Mouse (Mus musculus) thymus, postnatal 10 days (tissue): ENCODE data around the gene Wnt3.
"Not testable (repeated sequence)": the region's sequence is repeated elsewhere in the genome, so short reads cannot be mapped to it uniquely, and the experiment has no call there.

Experiments
- DNase-seq, 2 experiments: peaks; one replicate each; pipeline ENCODE4 v3.0.0; 2021; ENCODE audit warnings: low spot score in 2 of 2

Gene Wnt3

GRCm38 (mm10) chr11:103773387-103774227 is at the start of gene Wnt3:
Wnt3 (plus strand) TSS chr11:103774150.
- DNase-seq, result peak in 1 of 2 experiments; percentile 37

GRCm38 (mm10) chr11:103724331-103724771 is 49.6 kb upstream of the Wnt3 start:
- no peak for DNase-seq

- DNase-seq, result no peak
Measured at GRCm38 (mm10) chr11:103729282-103729985, 44.5 kb upstream of the Wnt3 start.

GRCm38 (mm10) chr11:103731594-103731993 is 42.4 kb upstream of the Wnt3 start:
- DNase-seq, result no peak

- DNase-seq, result no peak
Measured at GRCm38 (mm10) chr11:103732306-103732705, 41.6 kb upstream of the Wnt3 start.

GRCm38 (mm10) chr11:103733069-103733468 is 40.9 kb upstream of the Wnt3 start:
- no peak for DNase-seq

- no peak for DNase-seq
Measured at GRCm38 (mm10) chr11:103733961-103734360, 40.0 kb upstream of the Wnt3 start.

GRCm38 (mm10) chr11:103734411-103735045 is 39.4 kb upstream of the Wnt3 start:
- no peak for DNase-seq

GRCm38 (mm10) chr11:103735046-103735781 is 38.7 kb upstream of the Wnt3 start:
- DNase-seq, result no peak

GRCm38 (mm10) chr11:103749306-103750089 is 24.5 kb upstream of the Wnt3 start, which contains the start of gene Wnt9b:
Wnt9b (minus strand) TSS chr11:103749821.
- no peak for DNase-seq

GRCm38 (mm10) chr11:103750612-103751011 is 23.3 kb upstream of the Wnt3 start:
- DNase-seq, result no peak

- DNase-seq, result no peak
Measured at GRCm38 (mm10) chr11:103758054-103758453, 15.9 kb upstream of the Wnt3 start.

- peak in 1 of 2 experiments; percentile 75 for DNase-seq
Measured at GRCm38 (mm10) chr11:103758706-103759105, 15.2 kb upstream of the Wnt3 start.

GRCm38 (mm10) chr11:103760101-103760500 is 13.8 kb upstream of the Wnt3 start:
- no peak for DNase-seq

- not testable (repeated sequence) for DNase-seq
Measured at GRCm38 (mm10) chr11:103760891-103761290, 13.1 kb upstream of the Wnt3 start.

GRCm38 (mm10) chr11:103763410-103764163 is 10.4 kb upstream of the Wnt3 start:
- peak in 1 of 2 experiments; percentile 42 for DNase-seq

GRCm38 (mm10) chr11:103764601-103765000 is 9.3 kb upstream of the Wnt3 start:
- DNase-seq, result no peak

- DNase-seq, result no peak
Measured at GRCm38 (mm10) chr11:103765556-103766011, 8.4 kb upstream of the Wnt3 start.

GRCm38 (mm10) chr11:103771160-103771817 is 2.7 kb upstream of the Wnt3 start:
- DNase-seq, result no peak
